Mouse (Mus musculus): ENCODE data around the gene Osbpl10. TPM values are rescaled to one million over a fixed set of nuclear protein-coding genes. Genes with fewer than 3 reads are reported as not detected.
"Not testable (repeated sequence)": the region's sequence is repeated elsewhere in the genome, so short reads cannot be mapped to it uniquely, and the experiment has no call there.

Osbpl10 gene
- polyA plus RNA-seq, 1 experiment, result 0.25 TPM

DNA sequence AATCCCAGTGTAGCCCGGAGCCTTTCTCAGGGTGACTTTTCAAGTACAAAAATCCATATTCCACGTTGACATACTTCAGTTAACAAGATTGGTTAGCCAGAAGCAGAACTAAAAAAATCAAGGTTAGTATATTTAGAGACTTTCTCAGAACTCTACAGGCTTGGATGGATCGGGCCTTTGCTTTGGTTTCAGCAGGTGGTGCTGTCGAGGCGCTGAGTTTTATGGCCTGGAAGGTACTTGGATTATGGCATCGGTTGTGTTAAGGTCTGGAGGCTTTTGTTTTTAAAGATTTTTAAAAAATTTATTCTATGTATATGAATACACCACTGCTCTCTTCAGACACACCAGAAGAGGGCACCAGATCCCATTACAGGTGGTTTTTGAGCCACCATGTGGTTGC lies 32.8 kb upstream of the Osbpl10 start:
- peaks cover 14% of the 10 kb centered on the region for H3K4me1 ChIP-seq
- H3K9me3 ChIP-seq, result peaks cover 30% of the 10 kb centered on the region
- H3K4me3 ChIP-seq (replicated peaks), result no peak overlapping the region
- TF ChIP-seq GATA1 (IDR thresholded peaks at IDR 0.05; ENCODE audit: borderline replicate concordance, low read length) (no peak), FLI1 (IDR thresholded peaks at IDR 0.05; ENCODE audit: low read length) (no peak)
- no peaks in the 10 kb centered on the region for H3K36me3 ChIP-seq (replicated peaks; ENCODE audit: low read length)
- H3K27me3 ChIP-seq (replicated peaks), result peaks cover 3% of the 10 kb centered on the region

DNA sequence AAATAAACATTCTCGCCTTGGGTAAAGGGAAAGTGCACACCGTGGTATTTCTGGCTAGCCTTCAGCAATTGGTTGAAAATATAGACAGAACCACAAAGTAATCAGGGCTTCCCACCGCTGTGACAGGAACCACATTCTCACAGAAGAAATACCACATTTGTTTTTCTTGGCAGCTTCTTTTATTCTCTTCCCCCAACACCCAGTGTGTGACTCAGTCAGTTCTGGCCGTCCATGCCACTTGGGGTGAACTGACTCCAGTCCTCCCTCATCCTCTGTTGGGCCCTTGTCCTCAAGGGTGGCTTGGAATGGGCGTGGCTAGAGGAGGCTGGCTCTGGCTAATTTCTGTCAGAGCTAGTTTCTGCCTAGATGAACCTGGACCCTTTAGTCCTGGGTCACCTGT lies 30.0 kb upstream of the Osbpl10 start:
- Histone ChIP-seq H3K4me3 (replicated peaks) (no peak overlapping the region), H3K36me3 (replicated peaks; ENCODE audit: low read length) (no peaks in the 10 kb centered on the region), H3K4me1 (peaks cover 15% of the 10 kb centered on the region), H3K27me3 (replicated peaks) (peaks cover 3% of the 10 kb centered on the region), H3K9me3 (peaks cover 13% of the 10 kb centered on the region)
- no peak for TF ChIP-seq GATA1 (IDR thresholded peaks at IDR 0.05; ENCODE audit: borderline replicate concordance, low read length)
- TF ChIP-seq FLI1 (IDR thresholded peaks at IDR 0.05; ENCODE audit: low read length), result no peak

DNA sequence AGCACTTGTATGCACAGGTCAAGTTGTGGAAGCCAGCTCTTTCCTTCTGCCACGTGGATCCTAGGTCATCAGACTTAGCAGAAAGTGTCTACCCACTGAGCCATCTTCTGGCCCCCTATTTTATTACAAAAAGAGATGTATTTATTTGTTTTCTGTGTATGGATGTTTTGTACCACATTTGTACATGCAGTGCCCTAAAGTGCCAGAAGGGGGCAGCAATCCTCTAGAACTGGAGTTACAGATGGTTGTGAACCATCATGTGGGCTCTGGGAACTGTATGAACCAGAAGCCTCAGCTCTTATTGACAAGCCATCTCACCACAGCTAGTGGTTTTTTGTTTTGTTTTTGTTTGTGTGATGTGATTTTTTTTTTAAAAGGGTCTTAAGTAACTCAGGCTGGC lies 25.5 kb upstream of the Osbpl10 start:
- H3K27me3 ChIP-seq (replicated peaks), result no peaks in the 10 kb centered on the region
- H3K4me3 ChIP-seq (replicated peaks), result no peak overlapping the region
- H3K9me3 ChIP-seq, result peaks cover 18% of the 10 kb centered on the region
- H3K4me1 ChIP-seq, result peaks cover 15% of the 10 kb centered on the region
- no peaks in the 10 kb centered on the region for H3K36me3 ChIP-seq (replicated peaks; ENCODE audit: low read length)
- TF ChIP-seq FLI1 (IDR thresholded peaks at IDR 0.05; ENCODE audit: low read length) (no peak), GATA1 (IDR thresholded peaks at IDR 0.05; ENCODE audit: borderline replicate concordance, low read length) (no peak)

DNA sequence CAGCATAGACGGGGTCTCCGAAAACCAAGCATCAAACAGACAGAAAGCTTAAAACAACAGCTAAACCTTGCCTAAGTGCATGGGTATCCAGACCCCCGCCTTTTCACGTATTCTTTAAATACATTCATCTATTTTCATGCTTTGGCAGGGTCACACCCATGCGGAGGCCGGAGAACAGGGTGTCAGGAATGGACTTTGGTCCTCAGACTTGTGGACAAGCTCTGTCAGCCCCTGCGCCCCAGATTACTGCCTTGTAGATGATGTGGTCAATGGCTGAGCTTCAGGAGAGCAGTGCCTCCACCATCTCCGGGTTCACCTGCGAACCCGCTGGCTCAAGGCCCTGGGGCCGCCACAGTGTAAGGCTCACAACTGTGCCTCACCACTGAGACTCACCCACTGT lies 23.0 kb upstream of the Osbpl10 start:
- peaks cover 20% of the 10 kb centered on the region for H3K9me3 ChIP-seq
- TF ChIP-seq FLI1 (IDR thresholded peaks at IDR 0.05; ENCODE audit: low read length) (no peak), GATA1 (IDR thresholded peaks at IDR 0.05; ENCODE audit: borderline replicate concordance, low read length) (no peak)
- no peaks in the 10 kb centered on the region for H3K36me3 ChIP-seq (replicated peaks; ENCODE audit: low read length)

DNA sequence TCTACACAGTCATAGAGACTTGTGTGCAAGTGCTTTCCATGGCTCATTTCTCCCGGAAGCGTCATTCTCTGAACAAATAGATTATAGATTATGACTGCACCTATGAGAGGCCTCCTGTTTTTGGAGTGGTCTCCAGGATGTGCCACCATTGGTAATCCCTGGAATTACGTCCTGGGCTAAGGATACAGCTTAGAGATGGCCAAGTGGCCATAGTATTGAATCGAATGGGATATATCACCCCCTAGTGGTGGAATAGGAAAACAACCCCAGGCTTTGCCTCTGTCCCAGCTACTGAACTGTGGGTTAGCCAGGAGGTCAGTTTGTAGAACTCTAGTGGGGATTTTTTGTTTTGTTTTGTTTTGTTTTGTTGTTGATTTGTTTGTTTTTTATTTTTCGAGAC lies 21.4 kb upstream of the Osbpl10 start:
- TF ChIP-seq GATA1 (IDR thresholded peaks at IDR 0.05; ENCODE audit: borderline replicate concordance, low read length) (no peak), FLI1 (IDR thresholded peaks at IDR 0.05; ENCODE audit: low read length) (no peak)
- no peak overlapping the region for H3K4me3 ChIP-seq (replicated peaks)
- peaks cover 9% of the 10 kb centered on the region for H3K27me3 ChIP-seq (replicated peaks)
- no peaks in the 10 kb centered on the region for H3K36me3 ChIP-seq (replicated peaks; ENCODE audit: low read length)
- H3K9me3 ChIP-seq, result peaks cover 27% of the 10 kb centered on the region
- no peaks in the 10 kb centered on the region for H3K4me1 ChIP-seq

More for the DNA sequence above, 23.0 kb upstream of the Osbpl10 start:
- Histone ChIP-seq H3K4me1 (peaks cover 3% of the 10 kb centered on the region), H3K27me3 (replicated peaks) (peaks cover 3% of the 10 kb centered on the region), H3K4me3 (replicated peaks) (no peak overlapping the region)

DNA sequence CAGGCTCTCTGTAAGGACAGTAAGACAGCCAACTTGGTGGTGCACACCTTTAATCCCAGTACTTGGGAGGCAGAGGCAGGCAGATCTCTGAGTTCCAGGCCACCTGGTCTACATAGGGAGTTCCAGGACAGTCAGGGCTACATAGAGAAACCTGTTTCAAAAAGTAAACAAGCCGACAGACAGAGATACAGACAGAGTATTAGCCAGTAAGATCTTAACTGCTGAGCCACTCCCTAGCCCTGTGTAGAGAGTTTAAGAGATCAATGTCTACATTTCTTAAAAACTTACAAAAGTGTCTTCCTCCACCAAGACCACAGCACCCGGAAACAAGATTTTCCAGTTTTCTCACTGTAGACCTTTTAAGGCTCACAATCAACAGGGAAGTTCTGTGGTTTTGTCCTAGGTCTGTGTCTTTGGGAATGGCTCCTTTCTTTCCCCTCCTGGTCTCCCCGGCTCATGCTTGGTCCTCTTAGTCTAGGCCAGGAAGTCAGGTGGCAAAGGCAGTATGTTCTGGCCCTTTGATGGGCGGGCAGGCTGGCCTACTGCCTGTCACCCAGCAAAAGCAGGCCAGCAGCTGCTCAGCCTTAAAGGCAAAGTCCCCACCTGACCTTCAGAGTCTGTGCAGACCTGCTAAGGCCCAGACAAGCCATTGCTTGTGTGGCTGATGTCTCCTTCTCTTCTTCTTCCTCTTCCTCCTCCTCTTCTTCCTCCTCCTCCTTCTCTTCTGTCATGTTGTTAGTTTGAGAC lies 18.2 kb upstream of the Osbpl10 start:
- H3K4me3 ChIP-seq (replicated peaks), result no peak overlapping the region
- no peaks in the 10 kb centered on the region for H3K36me3 ChIP-seq (replicated peaks; ENCODE audit: low read length)
- H3K9me3 ChIP-seq, result peaks cover 37% of the 10 kb centered on the region
- peaks cover 11% of the 10 kb centered on the region for H3K27me3 ChIP-seq (replicated peaks)
- H3K4me1 ChIP-seq, result no peaks in the 10 kb centered on the region
- TF ChIP-seq GATA1 (IDR thresholded peaks at IDR 0.05; ENCODE audit: borderline replicate concordance, low read length) (no peak), FLI1 (IDR thresholded peaks at IDR 0.05; ENCODE audit: low read length) (no peak)

DNA sequence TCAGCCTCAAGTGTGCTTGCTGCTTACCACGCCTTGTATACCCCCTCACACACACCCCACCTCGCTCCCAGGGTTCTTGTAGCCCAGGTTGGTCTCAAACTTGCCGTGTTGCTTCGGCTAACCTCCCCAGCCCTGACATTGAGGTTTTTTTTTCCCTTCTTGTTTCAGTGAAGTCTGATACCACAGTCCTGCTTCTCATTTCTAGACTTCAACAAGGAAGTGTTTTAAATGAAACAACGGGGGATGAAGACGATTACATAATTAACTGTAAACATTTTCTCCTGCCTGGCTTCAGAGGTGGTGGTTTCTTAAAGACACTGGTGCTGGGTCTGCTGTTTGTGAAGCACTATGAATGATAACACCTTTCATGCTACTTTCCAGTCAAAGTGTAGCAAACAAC lies 17.5 kb upstream of the Osbpl10 start:
- peaks cover 11% of the 10 kb centered on the region for H3K27me3 ChIP-seq (replicated peaks)
- no peak for TF ChIP-seq FLI1 (IDR thresholded peaks at IDR 0.05; ENCODE audit: low read length)
- TF ChIP-seq GATA1 (IDR thresholded peaks at IDR 0.05; ENCODE audit: borderline replicate concordance, low read length), result no peak
- H3K36me3 ChIP-seq (replicated peaks; ENCODE audit: low read length), result no peaks in the 10 kb centered on the region
- no peak overlapping the region for H3K4me3 ChIP-seq (replicated peaks)
- H3K9me3 ChIP-seq, result peaks cover 32% of the 10 kb centered on the region
- H3K4me1 ChIP-seq, result no peaks in the 10 kb centered on the region

DNA sequence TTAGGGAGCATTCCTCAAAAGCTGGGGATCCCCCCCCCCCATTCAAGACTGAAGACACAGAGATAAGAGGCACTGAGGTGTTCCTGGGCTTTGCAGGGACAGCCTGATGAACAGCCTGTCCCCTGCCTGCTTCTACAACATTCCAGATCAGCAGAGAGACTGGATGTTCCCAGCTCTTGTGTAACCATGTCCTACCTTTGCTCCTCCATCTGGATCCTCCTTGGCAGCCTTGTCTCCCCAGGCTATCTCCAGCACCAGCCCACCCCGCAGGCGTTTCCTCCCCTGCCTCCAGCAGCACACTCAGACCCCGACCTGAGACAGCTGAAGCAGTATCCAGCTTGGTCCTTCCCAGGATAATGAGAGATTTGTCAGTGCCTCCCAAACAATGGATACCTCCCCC lies 14.3 kb upstream of the Osbpl10 start:
- H3K9me3 ChIP-seq, result peaks cover 38% of the 10 kb centered on the region
- no peaks in the 10 kb centered on the region for H3K36me3 ChIP-seq (replicated peaks; ENCODE audit: low read length)
- H3K27me3 ChIP-seq (replicated peaks), result peaks cover 19% of the 10 kb centered on the region
- H3K4me3 ChIP-seq (replicated peaks), result no peak overlapping the region
- H3K4me1 ChIP-seq, result no peaks in the 10 kb centered on the region; the same call in 1 of the 2 replicates
- TF ChIP-seq GATA1 (IDR thresholded peaks at IDR 0.05; ENCODE audit: borderline replicate concordance, low read length) (no peak), FLI1 (IDR thresholded peaks at IDR 0.05; ENCODE audit: low read length) (no peak)

DNA sequence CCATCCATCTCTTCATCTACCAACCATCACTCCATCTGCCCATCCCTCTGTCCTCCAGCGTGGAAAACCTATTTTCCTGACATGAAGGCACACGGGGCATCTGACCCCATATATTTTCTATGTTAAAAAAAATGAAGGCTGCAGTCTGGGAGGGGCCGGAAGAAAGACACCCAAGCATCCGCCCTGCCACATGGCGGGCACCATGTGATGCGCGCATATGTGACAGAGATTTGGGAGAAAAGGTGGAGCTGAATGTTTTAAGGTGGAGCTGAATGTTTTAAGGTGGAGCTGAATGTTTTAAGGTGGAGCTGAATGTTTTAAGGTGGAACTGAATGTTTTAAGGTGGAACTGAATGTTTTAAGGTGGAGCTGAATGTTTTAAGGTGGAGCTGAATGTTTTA lies 12.1 kb upstream of the Osbpl10 start:
- peaks cover 21% of the 10 kb centered on the region for H3K27me3 ChIP-seq (replicated peaks)
- not testable (repeated sequence) for H3K4me1 ChIP-seq; H3K36me3 ChIP-seq (replicated peaks; ENCODE audit: low read length); H3K4me3 ChIP-seq (replicated peaks)
- peaks cover 34% of the 10 kb centered on the region for H3K9me3 ChIP-seq

DNA sequence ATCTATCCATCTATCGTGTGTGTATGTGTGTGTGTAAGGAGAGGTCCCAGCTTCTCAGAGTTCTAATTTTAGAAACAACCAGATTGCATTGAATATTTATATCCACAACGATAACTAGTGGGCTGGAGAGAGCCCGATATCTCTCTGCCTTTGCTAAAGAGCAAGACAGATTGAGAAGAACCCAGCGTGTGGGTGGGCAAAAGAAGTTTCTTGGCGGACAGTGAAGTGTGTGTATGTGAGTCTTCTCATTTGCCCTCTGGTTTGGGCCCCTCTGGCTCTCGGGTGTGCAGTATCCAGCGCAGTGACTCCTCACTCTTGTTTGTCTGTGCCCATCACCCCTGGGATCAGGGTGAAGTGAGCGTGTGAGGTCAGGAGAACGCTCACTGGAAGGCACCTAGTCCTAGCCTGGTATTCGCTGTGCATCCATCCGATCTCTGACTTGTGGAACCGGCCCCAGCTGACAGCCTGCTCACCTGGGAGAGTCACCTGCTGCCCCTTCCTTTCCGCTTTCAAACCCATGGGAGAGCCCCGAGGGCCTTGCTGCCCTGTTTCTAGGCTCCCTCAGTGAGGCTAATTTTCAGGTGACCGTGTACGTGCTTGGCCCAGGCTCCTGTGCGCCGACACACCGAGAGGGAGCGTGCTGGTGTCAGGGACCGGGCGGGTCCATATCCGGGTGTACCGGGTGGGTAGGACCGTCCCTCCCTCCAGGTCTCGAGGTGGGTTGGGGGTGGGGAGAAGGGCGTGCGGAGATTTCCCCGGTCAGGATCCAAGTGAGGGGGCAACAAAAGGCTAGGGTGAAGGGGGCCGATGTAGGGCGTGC lies 698 bp upstream of the Osbpl10 start:
- Histone ChIP-seq H3K27me3 (replicated peaks) (peaks cover 59% of the 10 kb centered on the region), H3K4me3 (replicated peaks) (peak overlapping the region; percentile 91)

More for the DNA sequence above, 698 bp upstream of the Osbpl10 start:
- no peak for TF ChIP-seq FLI1 (IDR thresholded peaks at IDR 0.05; ENCODE audit: low read length)
- no peak for TF ChIP-seq GATA1 (IDR thresholded peaks at IDR 0.05; ENCODE audit: borderline replicate concordance, low read length)
- Histone ChIP-seq H3K4me1 (peaks cover 17% of the 10 kb centered on the region), H3K36me3 (replicated peaks; ENCODE audit: low read length) (no peaks in the 10 kb centered on the region), H3K9me3 (no peaks in the 10 kb centered on the region)
